23 mouse cellular contexts compared by ENCODE assay signal in genomic region chr4:58044833-58045232, GRCm38 (mm10). TPM values are rescaled to one million over a fixed set of nuclear protein-coding genes. Genes with fewer than 3 reads are reported as not detected.
"Had no signal": no experiment of that assay in that cellular context is flagged by ENCODE, and none has a peak within 500 bp of the region (broad histone marks: within the 10 kb centered on the region; RNA-seq: fewer than 3 reads in every experiment).

No protein-coding gene starts in this region.

- H3K27me3 ChIP-seq: limb, embryonic 13.5 days; liver, embryonic 15.5 days; midbrain, embryonic 13.5 days; stomach, embryonic 15.5 days had no signal

- H3K4me3 ChIP-seq: limb, embryonic 13.5 days; liver, embryonic 15.5 days; midbrain, embryonic 13.5 days; stomach, embryonic 15.5 days had no signal

- H3K4me1 ChIP-seq: limb, embryonic 13.5 days; liver, embryonic 15.5 days; midbrain, embryonic 13.5 days; stomach, embryonic 15.5 days had no signal

- H3K36me3 ChIP-seq: limb, embryonic 13.5 days; liver, embryonic 15.5 days; midbrain, embryonic 13.5 days; stomach, embryonic 15.5 days had no signal

- ATAC-seq: hindbrain, postnatal 0 days; lung, postnatal 0 days; midbrain, embryonic 13.5 days had no signal

- H3K4me2 ChIP-seq: limb, embryonic 13.5 days; liver, embryonic 15.5 days; midbrain, embryonic 13.5 days; stomach, embryonic 15.5 days had no signal

- DNase-seq: left cerebral cortex, postnatal 4 days; lung, adult 2 months; lung, postnatal 36 days; right cerebral cortex, postnatal 14 days; thymus, adult 2 months; thymus, postnatal 25 days had no signal

- H3K27ac ChIP-seq: hindbrain, postnatal 0 days; limb, embryonic 13.5 days; liver, embryonic 15.5 days; midbrain, embryonic 13.5 days; stomach, embryonic 15.5 days had no signal

- H3K9me3 ChIP-seq: limb, embryonic 13.5 days; liver, embryonic 15.5 days; midbrain, embryonic 13.5 days; stomach, embryonic 15.5 days had no signal

- H3K9ac ChIP-seq: limb, embryonic 13.5 days; liver, embryonic 15.5 days; midbrain, embryonic 13.5 days; stomach, embryonic 15.5 days had no signal

RNA-seq across cellular contexts. Expression of gene Txndc8, which starts 35.9 kb away (rescaled TPM):
- total RNA-seq: hindbrain, postnatal 0 days; layer of hippocampus, adult 8-10 months; layer of hippocampus, postnatal 14 days; left cerebral cortex, adult 18-20 months; left cerebral cortex, postnatal 10 days; left cerebral cortex, postnatal 4 days; liver, adult 2 months; megakaryocyte progenitor cell, adult 5-6 weeks; midbrain, postnatal 0 days had no signal
- polyA plus RNA-seq: hindbrain, postnatal 0 days; large intestine, adult 2 months; limb, embryonic 13.5 days; liver, adult 2 months; liver, embryonic 15.5 days; lung, adult 2 months; lung, postnatal 0 days; midbrain, embryonic 13.5 days; midbrain, postnatal 0 days; neural tube, embryonic 14.5 days; spleen, adult 2 months; stomach, embryonic 15.5 days; thymus, adult 2 months; urinary bladder, adult 2 months had no signal
